8 mouse cellular contexts compared by ENCODE assay signal in genomic region chr7:66250030-66250429, GRCm38 (mm10).
DNase-seq lines count a peak whose midpoint lies in the region; ATAC-seq and TF ChIP-seq lines count a peak whose summit lies in the region.

No protein-coding gene starts in this region.

- no peak overlapping the region for H3K4me3 ChIP-seq in MEL (ENCODE audit: control insufficient read depth in 1 of 2, insufficient read depth in 1 of 2, low read depth in 2 of 2, low read length in 2 of 2)
- H3K4me3 ChIP-seq in forebrain, embryonic 13.5 days: no peak overlapping the region
- H3K4me3 ChIP-seq in lung, adult 2 months (replicated peaks; ENCODE audit: extremely low read depth, low read depth, low read length): no peak overlapping the region

- no peak for TF ChIP-seq POLR2A in MEL (IDR thresholded peaks at IDR 0.05; ENCODE audit: control insufficient read depth in 1 of 2, insufficient read depth in 1 of 2, low read depth in 1 of 2, low read length in 2 of 2, poor library complexity in 1 of 2)
- TF ChIP-seq POLR2A in lung, adult 2 months (IDR thresholded peaks at IDR 0.05; ENCODE audit: borderline replicate concordance, extremely low read depth, low read depth, low read length): no peak

- peak; percentile 85 to 94 (median 94) for TF ChIP-seq CTCF in MEL (IDR thresholded peaks at IDR 0.05 in 2 of 3, conservative IDR thresholded peaks at IDR 0.05 in 1 of 3; ENCODE audit: control insufficient read depth in 1 of 3, insufficient read depth in 1 of 3, low read depth in 2 of 3, low read length in 3 of 3, poor library complexity in 1 of 3, severe bottlenecking in 1 of 3)
- peak; percentile 74 for TF ChIP-seq CTCF in lung, adult 2 months (IDR thresholded peaks at IDR 0.05; ENCODE audit: insufficient read depth, low read length)

- TF ChIP-seq RAD21 in MEL (IDR thresholded peaks at IDR 0.05; ENCODE audit: low read depth, low read length): peak; percentile 89

- WGBS in forebrain, embryonic 13.5 days: 28% methylated on average over 6 of the region's 6 CpGs
- 20% methylated on average over 6 of the region's 6 CpGs for WGBS in lung, adult 2 months

- no peaks in the 10 kb centered on the region for H3K4me1 ChIP-seq in MEL (ENCODE audit: control insufficient read depth in 1 of 2, insufficient read depth in 2 of 2, low read length in 2 of 2)
- peaks cover 18% of the 10 kb centered on the region for H3K4me1 ChIP-seq in forebrain, embryonic 13.5 days
- no peaks in the 10 kb centered on the region for H3K4me1 ChIP-seq in lung, adult 2 months (ENCODE audit: control insufficient read depth, insufficient read depth, low read length)

- intact Hi-C loops in heart, postnatal 14 days (cut with DNase I): loop anchor here (1.0 to 2.0 kb wide), 2 partner anchors 51 to 148 kb away; no protein-coding TSS in a partner anchor

- H3K79me2 ChIP-seq in MEL (ENCODE audit: control insufficient read depth, insufficient read depth, low read length, poor library complexity): no peaks in the 10 kb centered on the region

- no peaks in the 10 kb centered on the region for H3K27me3 ChIP-seq in MEL (ENCODE audit: control insufficient read depth in 1 of 2, insufficient read depth in 2 of 2, low read length in 2 of 2)
- no peaks in the 10 kb centered on the region for H3K27me3 ChIP-seq in forebrain, embryonic 13.5 days

- peak; percentile 78 for DNase-seq in MEL (ENCODE audit: low read depth, low spot score)
- DNase-seq in c-Kit-positive CD71-positive TER-119-negative erythroid progenitor cells, embryonic 14.5 days (ENCODE audit: low read depth): peak; percentile 65
- peak; percentile 85 to 91 for DNase-seq in heart, postnatal 14 days
- peak; percentile 54 to 71 for DNase-seq in layer of hippocampus, adult 8-10 months (ENCODE audit: low spot score in 2 of 2)
- peak; percentile 80 for DNase-seq in lung, adult 2 months
- DNase-seq in right cerebral cortex, postnatal 10 days (ENCODE audit: low spot score in 2 of 2): peak; percentile 65 to 80
- DNase-seq in urinary bladder, postnatal 14 days (ENCODE audit: low spot score): peak; percentile 83

- TF ChIP-seq EP300 in MEL (IDR thresholded peaks at IDR 0.05; ENCODE audit: low read depth in 1 of 2, low read length in 2 of 2): no peak

- peak; percentile 55; the same call in 1 of the 2 replicates for ATAC-seq in forebrain, embryonic 13.5 days

- no peak overlapping the region for H3K4me2 ChIP-seq in forebrain, embryonic 13.5 days

- H3K27ac ChIP-seq in MEL (ENCODE audit: control insufficient read depth, low read depth, low read length): no peak overlapping the region
- no peak overlapping the region for H3K27ac ChIP-seq in forebrain, embryonic 13.5 days

- H3K36me3 ChIP-seq in MEL (ENCODE audit: control insufficient read depth in 1 of 2, insufficient read depth in 2 of 2, low read length in 2 of 2): no peaks in the 10 kb centered on the region
- no peaks in the 10 kb centered on the region for H3K36me3 ChIP-seq in forebrain, embryonic 13.5 days (ENCODE audit: poor library complexity, severe bottlenecking)

- no peaks in the 10 kb centered on the region for H3K9me3 ChIP-seq in MEL (replicated peaks; ENCODE audit: insufficient read depth, low read length)
- no peaks in the 10 kb centered on the region for H3K9me3 ChIP-seq in forebrain, embryonic 13.5 days (replicated peaks)

- H3K9ac ChIP-seq in MEL (ENCODE audit: control insufficient read depth, low read depth, low read length, poor library complexity, severe bottlenecking): no peak overlapping the region
- H3K9ac ChIP-seq in forebrain, embryonic 13.5 days: no peak overlapping the region

TF ChIP-seq in MEL, 35 proteins besides CTCF, POLR2A, EP300 and RAD21:
- TF ChIP-seq SIN3A (IDR thresholded peaks at IDR 0.05; ENCODE audit: low read length): peak; percentile 49; the same call in 1 of the 2 replicates
- peak; percentile 74 for TF ChIP-seq ZNF384 (IDR thresholded peaks at IDR 0.05; ENCODE audit: low read depth, low read length)
- no peak for TF ChIP-seq MEF2A (IDR thresholded peaks at IDR 0.05; ENCODE audit: extremely low read depth, insufficient replicate concordance, low read depth, low read length, poor library complexity, severe bottlenecking)
- peak; percentile 98 for TF ChIP-seq ZC3H11A (IDR thresholded peaks at IDR 0.05; ENCODE audit: low read depth, low read length)
- peak; percentile 99 for TF ChIP-seq SMC3 (IDR thresholded peaks at IDR 0.05; ENCODE audit: low read depth, low read length)
